In genomic region chr3:153944335-153944990, GRCm38 (mm10) we compare ENCODE assay signal across 8 mouse cellular contexts. TPM values are rescaled to one million over a fixed set of nuclear protein-coding genes. Genes with fewer than 3 reads are reported as not detected.
DNase-seq lines count a peak whose midpoint lies in the region; ATAC-seq lines count a peak whose summit lies in the region.

Acadm (minus strand) TSS chr3:153944632.

- H3K27ac ChIP-seq in hindbrain, embryonic 12.5 days, result peak within 1 kb of the TSS; percentile 84

- H3K36me3 ChIP-seq in hindbrain, embryonic 12.5 days, result no peaks in the 10 kb centered on the region

- ATAC-seq in hindbrain, embryonic 12.5 days (ENCODE audit: low FRiP score), result peak; percentile 98

- H3K4me2 ChIP-seq in hindbrain, embryonic 12.5 days (replicated peaks), result peak within 1 kb of the TSS; percentile 64

- H3K4me1 ChIP-seq in hindbrain, embryonic 12.5 days, result peaks cover 17% of the 10 kb centered on the region; the same call in 1 of the 2 replicates

- H3K27me3 ChIP-seq in hindbrain, embryonic 12.5 days, result no peaks in the 10 kb centered on the region

- DNase-seq in Muller cell, postnatal 12 days (ENCODE audit: inconsistent ontology term), result peak; percentile 99
- peak; percentile 98 for DNase-seq in cerebellum, adult 9-11 months
- DNase-seq in frontal cortex, postnatal 10 days (ENCODE audit: low spot score in 2 of 2), result peak; percentile 92 to 94
- peak; percentile 93 to 95 for DNase-seq in layer of hippocampus, postnatal 14 days (ENCODE audit: low spot score in 2 of 2)
- peak; percentile 98 for DNase-seq in lung, postnatal 14 days
- peak; percentile 91 for DNase-seq in retina, adult 2 months (ENCODE audit: low read depth, low spot score)
- peak; percentile 98 to 99 for DNase-seq in thymus, postnatal 36 days

- under 1% methylated on average over 41 of the region's 41 CpGs for WGBS in hindbrain, embryonic 12.5 days

- peak within 1 kb of the TSS; percentile 79 for H3K4me3 ChIP-seq in hindbrain, embryonic 12.5 days

- H3K9ac ChIP-seq in hindbrain, embryonic 12.5 days, result peak within 1 kb of the TSS; percentile 75

- H3K9me3 ChIP-seq in hindbrain, embryonic 12.5 days (replicated peaks), result no peaks in the 10 kb centered on the region

RNA-seq across cellular contexts. Expression of gene Acadm, which starts in this region (rescaled TPM):
- polyA plus RNA-seq in hindbrain, embryonic 12.5 days (2016; fragmentation: Nextera tagmentation; extraction: Ambion mirVana), result 61.0 and 68.9 TPM in 2 replicates
- 10 to 100 TPM; 43.1 to 46.5 TPM for total RNA-seq in layer of hippocampus, postnatal 14 days (2021)

Comparison
In these comparisons a context has a peak if more than half of its experiments do, and no peak if none do; other contexts are left out.
1. Peak in every context shown above with its lines: DNase-seq, ATAC-seq, H3K4me3 ChIP-seq and H3K27ac ChIP-seq.